Mouse (Mus musculus): ENCODE results near the gene Anapc5.

GRCm38 (mm10) chr5:122756144-122756543, 65.0 kb downstream of the Anapc5 start:
- no peak for TF ChIP-seq GATA1 (IDR thresholded peaks at IDR 0.05; ENCODE audit: borderline replicate concordance, low read length)
- no peak for TF ChIP-seq FLI1 (IDR thresholded peaks at IDR 0.05; ENCODE audit: low read length)
